Mouse (Mus musculus): ENCODE measurements at regions not wholly inside any gene's neighbourhood (a gene's known extent, or its start where the extent isn't known, plus 50 kb on each side); places are given as distances from the start of the nearest gene placed in this dataset.
"Not testable (repeated sequence)": the region's sequence is repeated elsewhere in the genome, so short reads cannot be mapped to it uniquely, and the experiment has no call there.

DNA sequence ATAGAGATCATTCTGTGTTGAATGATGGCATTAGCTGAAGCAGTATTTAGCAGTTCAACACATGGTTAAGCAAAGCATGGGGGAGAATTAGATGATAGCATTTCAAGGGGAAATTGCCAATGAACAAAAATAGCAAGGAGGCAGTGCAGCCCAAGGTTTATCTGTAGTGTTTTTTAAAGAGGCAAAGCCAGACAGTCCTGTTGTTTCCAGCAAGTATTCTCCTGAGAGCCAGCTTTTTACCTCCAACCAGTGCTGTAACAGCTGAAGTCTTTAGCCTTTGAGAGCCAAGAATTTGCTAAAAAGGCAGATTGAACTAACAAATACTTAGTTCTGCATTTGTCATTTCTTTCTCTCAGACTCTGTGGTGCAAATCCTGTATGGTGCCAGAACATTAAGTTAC lies 305.1 kb upstream of the Arx start:
- no peak for DNase-seq (ENCODE audit: low spot score in 2 of 2)

DNA sequence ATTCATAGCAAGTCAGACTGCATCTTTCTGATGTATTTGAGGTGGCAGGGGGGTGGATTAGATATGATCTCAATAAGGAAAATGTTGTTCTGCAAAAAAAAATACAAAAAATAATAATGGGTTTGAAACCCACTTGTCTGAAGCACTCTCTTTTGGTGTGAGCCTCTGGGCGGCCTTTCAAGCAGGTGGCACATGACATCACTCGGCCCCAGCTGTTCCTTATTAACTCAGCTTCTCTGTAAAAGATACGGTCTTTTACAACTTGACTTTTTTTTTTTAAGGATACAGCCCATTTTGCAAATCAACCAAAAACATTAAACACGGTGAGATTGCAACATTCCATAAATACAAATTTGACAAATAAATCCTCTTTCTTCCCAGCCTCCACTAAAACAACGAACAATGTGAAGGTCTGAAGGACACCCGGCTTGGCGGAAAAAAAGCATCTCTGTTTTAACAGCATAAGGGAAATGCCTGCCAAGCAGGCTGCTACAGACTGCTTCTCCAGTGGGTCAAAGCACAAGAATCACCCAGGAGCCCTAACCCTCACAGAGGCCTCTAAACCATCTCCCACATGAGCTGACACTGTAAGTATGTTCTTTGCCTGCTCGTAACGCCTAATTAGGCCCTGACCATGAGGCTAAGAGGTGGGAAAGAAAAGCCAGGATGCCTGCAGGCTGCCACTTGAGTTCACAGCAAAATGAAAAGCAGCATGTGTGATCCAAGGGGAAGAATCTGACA lies 283.8 kb upstream of the Arx start:
- DNase-seq (ENCODE audit: low spot score in 2 of 2) = no peak

DNA sequence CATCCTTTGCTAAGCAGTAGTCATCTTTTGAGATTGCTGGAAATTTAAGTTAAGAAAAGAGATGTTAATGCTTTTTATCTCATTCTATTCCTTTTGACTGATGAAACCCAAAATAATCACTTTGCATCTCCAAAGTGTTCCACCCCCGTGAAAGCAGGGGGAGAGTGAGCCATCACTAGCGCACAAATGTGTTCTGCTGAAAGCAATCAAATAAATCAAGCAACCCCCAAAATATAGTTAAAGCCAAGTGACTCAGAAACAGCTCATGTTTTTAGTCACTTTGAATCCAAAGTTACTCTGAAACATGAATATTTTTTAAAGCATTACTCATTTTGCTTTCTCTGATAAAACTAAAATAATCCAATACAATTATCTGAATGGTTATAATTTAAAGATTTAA lies 279.6 kb upstream of the Arx start:
- DNase-seq (ENCODE audit: low spot score in 2 of 2) = peak in 1 of 2 experiments; percentile 25

DNA sequence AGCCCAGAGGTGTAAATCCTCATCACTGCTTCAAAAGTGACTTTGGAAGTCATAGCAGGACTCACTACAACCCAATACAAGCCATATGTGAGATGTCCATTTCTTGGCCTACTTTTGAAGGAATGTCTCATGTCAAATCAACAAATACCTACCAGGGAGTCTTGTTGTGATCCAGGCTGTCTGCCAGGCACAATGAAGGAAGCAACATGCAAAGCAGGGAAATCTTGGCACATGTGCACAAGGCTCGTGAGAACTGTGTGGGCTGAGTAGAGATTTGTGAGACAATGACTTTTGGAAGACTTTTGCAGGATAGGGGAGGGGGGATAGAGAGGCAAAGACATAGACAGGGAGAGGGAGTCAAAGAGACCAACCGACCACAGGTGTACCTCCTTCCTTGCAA lies 274.7 kb upstream of the Arx start:
- peak; percentile 19 to 22 for DNase-seq (ENCODE audit: low spot score in 2 of 2)

DNA sequence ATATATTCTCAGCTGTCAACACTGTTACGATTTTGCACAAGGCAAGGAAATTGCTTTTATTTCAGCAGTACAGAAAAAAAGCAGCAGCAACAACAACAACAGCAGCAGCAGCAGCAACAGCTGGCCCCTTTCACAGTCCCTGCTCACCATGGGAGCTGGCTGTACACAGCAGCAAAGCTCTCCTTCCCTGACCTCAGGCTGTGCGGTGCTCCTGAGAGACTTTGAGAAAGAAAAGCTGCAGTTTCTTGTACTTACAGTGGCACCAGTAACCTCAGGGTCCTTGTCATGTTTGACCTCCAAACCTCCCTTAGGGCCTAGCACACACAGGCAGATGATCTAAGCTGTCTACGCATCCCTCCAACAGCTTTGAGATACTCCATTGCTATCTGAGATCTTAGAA lies 269.9 kb upstream of the Arx start:
- no peak for DNase-seq (ENCODE audit: low spot score in 2 of 2)

DNA sequence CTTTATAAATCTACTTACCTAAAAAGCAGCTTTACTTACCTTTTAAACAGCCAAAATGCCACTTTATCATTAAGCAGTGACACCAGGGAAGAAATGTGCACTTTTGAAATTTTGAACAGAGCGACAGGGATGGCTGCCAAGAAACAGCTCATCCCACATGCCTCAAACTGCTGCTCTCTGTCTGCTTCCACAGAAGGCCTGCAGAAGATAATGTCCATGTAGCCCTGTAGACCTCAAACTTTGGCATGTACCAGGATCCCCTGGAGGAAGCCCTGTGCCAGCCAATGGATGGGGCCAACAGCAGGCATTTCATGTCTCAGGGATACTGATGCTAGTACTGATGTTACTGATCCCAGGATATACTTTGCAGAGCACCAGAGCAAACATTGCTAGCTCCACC lies 245.1 kb upstream of the Arx start:
- DNase-seq (ENCODE audit: low spot score in 2 of 2) = peak; percentile 17

DNA sequence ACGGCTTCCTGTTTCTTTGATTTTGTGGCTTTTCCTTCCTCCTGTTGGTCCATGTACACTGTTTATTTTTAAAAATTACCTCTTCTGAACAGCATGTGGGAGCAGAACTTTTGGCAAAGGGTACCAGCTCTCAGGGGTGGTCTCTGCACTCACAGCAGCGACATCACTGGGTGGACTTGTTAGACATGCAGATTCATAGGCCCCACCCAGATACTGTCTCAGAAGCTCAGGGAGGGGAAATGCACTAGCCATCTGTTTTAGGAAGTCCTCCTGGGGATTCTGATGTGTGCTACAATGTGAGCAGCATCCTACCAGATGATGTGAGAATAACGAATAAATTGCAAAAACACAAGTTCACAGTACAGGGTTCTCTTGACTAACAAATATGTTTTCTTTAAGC lies 243.5 kb upstream of the Arx start:
- DNase-seq (ENCODE audit: low spot score in 2 of 2) = no peak

DNA sequence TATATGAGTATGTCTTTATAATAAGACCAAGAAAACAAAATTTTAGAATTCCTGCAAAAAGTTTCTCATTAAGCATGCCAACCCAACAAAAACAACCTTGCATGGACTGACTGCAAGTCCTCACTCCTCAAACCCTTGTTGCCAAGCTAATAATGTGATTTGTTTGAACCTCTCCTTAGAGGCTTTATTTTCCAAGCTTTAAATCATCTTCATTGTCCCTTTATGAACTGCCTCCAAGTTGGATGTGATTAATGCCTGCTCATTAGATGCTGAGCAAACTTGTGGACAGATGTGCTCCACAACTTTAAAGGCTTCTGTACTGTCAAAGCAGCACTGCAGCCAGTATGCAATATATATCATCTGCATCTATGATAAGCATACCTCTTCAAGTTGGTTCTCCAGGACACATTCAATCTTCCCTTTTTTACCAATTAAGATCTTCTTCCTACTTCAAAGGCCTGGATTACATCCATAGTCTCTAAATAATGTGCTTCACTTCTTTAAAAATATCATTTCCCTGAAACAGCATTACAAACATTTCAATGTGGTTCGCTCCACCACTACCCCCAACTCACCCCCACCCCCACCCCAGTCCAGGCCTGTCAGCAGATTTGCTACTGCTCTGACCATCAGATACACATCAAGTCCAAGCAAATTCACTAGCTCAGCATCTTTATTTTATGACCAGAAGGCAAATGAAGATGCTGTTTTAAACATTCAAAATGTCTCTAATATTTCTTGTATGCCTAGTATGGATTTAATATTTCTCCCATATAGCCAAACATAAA lies 237.1 kb upstream of the Arx start:
- DNase-seq (ENCODE audit: low spot score in 2 of 2) = no peak

DNA sequence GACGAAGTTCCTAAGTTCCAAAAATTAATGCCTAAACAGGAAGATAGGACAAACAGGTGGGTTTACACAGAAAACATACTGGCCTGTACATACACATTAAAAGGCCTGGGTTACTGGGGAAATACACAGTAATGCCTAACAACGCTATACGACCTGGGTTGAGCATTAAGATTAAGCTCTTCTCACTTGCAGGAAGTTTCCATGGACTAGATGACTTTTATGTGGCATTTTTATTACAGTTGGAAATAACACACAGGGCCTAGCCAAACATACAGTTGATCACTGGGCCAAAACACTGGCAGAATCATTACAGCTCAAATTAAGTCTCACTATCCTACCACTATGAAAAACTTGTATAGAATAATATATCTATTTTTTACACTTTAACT lies 236.5 kb upstream of the Arx start:
- no peak for DNase-seq (ENCODE audit: low spot score in 2 of 2)

DNA sequence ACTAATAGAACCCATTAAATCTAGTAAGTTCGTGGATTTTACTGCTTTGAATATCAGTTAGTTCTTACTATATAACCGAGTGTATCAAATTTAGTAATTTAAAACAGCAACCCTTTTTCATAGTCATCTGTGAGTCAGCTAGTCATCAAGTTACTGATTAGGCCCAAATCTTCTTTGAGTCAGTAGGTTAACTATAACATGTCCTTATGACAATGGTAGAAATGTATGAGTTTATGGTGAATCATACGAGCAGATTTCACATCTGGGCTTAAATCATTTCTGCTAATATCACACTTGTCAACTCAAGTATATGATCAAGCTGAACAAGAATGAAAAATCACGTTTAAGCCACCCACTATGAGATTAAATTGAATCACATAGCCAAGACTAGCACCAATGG lies 226.7 kb upstream of the Arx start:
- no peak for DNase-seq (ENCODE audit: low spot score in 2 of 2)

DNA sequence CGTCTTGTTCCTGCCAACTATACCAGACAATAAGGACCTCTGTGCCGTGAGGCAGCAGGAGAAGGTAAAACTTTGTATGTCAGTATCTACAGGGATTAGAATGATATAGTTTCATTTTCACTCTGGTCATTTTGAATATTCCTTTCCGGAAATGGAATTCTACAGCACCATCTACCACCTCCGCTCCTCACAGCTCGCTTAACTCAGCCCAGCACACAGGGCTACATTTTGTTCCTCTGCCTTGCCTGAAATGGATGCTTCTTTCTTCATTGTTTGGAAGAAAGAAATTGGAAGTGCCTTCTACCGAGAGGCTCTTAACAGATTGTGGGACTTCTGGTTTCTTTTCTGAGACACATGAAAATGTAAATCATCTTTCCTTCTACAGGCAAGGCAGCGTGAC lies 217.4 kb upstream of the Arx start:
- no peak for DNase-seq (ENCODE audit: low spot score in 2 of 2)

DNA sequence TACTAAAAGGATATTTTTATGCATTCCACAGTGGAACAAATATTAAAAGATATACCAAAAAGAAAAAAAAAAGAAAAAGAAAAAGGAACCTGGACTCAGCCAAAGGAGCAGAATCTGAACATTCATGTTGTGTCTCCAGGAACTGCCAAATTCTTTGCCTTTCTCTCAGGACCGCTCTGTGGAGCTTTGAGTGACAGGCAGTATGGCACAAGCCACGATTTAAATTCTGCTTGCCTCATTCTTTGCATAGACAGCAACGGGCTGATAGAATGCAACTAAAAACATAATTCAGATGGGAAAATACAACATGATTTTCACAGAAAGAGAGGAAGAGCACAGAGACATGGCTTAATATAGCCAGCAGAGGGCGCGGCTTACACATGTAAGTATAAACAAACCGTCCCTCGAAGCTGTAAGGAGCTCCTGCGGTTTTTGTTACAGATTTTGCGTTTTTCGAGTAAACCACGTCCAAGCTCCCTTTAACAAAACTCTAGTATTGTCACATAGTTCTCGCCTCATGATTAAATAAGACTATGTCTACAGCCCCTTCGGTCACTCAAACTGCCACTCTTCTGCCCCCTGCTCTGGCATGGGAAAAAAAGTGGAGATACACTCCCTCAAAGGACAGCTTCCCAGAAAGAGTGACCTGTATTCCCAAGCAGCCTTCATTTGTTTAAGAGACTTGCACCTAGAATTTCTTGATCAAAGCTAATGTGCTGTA lies 216.5 kb upstream of the Arx start:
- peak; percentile 64 to 69 for DNase-seq (ENCODE audit: low spot score in 2 of 2)

DNA sequence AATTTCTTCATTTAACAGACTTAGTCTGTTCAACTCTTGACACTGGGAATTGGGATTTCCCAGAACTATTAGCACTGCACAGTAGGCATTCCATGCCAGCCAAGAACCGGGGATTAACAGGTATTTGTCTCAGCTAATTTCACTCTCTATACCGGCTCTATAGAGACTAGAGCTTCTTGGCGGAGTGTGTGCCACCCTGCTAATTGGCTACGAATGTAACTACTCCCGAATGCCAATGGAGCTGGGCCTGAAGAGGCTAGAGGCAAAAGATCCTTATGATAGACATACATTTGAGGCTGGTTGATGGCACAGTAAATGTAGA lies 216.0 kb upstream of the Arx start:
- DNase-seq (ENCODE audit: low spot score in 2 of 2) = no peak

DNA sequence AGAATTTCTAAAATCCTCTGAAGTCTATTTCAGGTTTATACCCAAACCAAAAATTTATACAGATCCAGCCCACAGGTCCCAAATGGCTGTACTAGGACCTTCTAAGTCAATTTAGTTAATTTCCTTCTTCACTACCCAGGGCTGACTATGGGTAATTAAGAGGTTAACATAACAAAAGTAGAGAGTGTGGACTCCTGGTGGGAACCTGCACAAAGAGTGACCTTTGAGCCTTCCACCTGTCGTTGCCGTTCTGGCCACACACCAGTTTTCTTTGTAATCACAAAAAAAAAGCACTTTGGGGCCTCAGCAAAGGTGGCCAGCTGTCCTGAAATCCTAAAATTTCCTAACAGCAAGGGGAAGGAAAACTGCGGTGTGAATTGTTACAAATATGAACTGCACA lies 197.3 kb upstream of the Arx start:
- no peak for DNase-seq (ENCODE audit: low spot score in 2 of 2)

DNA sequence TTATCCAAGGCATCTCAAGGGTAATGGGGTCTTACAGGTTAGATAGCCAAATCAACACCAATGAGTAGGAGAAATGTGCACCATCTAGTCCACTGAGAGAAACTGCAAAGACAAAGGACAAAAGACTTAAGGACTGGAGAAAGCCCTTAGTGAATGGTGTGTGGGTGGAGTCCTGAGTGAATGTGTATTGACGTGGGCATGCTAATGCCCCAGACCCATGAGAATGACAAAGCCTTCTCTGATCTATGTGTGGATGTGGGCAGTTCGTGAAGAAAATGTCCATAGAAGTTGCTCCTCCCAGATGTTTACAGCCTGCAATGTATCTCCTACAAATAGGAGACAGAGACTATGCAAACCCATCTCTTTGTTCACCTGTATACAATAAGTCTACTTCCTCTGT lies 188.7 kb upstream of the Arx start:
- no peak for DNase-seq (ENCODE audit: low spot score in 2 of 2)

DNA sequence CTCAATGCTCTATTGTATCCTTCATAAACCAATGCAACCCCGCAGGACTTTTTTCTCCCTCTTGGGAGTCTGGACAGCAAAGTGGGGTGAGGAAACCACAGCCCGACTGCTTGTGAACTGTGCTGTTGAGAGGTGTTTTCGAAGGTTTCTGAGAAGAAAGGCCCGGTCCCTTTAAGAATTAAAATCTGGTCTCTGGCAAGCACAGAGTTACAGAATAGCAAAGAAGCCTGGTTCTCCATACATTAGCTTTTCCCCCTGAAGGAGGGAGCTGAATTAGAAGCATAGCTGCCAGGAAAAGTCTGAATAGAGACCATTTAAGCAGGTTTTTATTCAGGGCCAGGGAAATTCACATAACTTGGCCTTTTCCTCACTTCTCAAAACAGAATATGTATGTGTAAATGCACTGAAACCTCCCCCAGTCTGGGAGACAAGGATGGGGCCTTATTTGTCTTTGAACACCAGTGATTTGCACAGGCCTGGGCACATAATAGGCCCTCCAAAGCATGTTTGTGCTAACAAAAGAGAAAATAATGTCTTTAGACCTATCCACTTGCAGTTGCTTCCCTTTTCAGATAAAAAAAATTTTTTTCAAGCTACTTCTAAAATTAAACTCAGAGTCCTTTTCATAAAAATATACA lies 178.2 kb upstream of the Arx start:
- DNase-seq (ENCODE audit: low spot score in 2 of 2) = no peak

DNA sequence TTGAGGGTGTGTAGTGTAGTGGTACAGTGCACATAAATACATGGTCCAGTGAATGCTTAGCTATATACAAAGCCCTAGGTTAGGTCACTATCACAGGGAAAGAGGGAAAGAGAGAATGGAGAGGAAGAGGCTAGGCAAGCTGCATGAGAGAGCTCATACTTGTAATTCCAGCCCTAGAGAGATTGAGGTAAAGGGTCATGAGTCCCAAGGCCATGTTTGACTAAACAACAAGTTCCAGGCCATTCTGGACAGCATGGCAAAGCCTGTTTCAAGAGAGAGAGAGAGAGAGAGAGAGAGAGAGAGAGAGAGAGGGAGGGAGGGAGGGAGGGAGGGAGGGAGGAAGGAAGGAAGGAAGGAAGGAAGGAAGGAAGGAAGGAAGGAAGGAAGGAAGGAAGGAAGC lies 131.9 kb upstream of the Arx start:
- DNase-seq (ENCODE audit: low spot score in 2 of 2) = not testable (repeated sequence)

DNA sequence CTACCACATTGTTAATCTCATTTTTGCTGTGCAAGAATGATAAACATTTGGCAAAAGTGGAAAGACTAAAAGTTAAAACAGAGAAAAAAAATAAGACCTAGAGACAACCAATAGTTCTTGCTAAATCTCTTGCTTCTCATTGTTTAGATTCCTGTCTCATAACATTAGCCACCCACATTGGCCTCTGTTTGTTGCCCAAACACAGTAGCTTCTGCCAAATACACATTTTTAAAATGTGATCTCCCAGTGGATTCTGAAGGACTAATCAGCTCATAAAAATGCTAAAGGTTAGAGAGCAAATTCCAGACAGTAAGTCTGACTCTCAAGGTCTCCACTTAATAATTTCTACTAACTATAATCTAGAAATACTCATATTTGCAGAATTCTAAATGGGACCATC lies 127.1 kb upstream of the Arx start:
- no peak for DNase-seq (ENCODE audit: low spot score in 2 of 2)

DNA sequence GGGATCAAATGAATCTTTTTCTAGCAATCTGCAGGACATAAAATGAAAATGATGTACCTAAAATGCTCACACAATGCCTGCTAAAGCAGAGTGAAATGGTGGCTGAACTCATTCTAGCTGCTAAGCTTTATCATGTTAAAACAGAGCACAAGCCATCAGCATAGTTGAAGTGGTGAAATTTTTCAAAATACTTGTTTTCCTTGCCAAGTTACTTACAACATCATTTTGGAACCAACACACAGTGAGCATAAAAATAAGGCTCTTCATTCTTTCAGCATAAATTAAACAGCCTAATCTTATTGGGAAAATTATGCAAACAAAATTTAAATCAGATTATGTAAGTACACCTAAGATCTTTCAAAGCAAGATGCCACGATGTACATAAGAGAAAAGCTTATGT lies 125.3 kb upstream of the Arx start:
- no peak for DNase-seq (ENCODE audit: low spot score in 2 of 2)
